Mouse (Mus musculus) megakaryocyte, adult 5-6 weeks (primary cell): ENCODE data around the gene Fmo6. TPM values are rescaled to one million over a fixed set of nuclear protein-coding genes. Genes with fewer than 3 reads are reported as not detected.

Source experiments
- ATAC-seq: 2 replicates; pipeline ENCODE4 v1.8.0; 2016; ENCODE audit warnings: mild to moderate bottlenecking, inconsistent platforms; ENCODE audit not compliant: poor library complexity, severe bottlenecking
- total RNA-seq, 2 experiments: library from RNA; stranded (forward) in 1 of 2; stranded (reverse) in 1 of 2; fragments of 153-499, 151-499 nt in 1 of 2; fragments of 221-1000, 200-1000 nt in 1 of 2; gene quantifications; 2 replicates each; pipeline versions ENCODE4 v1.2.3 to v1.2.4; 2015 to 2017

Fmo6 gene
- total RNA-seq, 2 experiments from 2014 or later = not detected

DNA sequence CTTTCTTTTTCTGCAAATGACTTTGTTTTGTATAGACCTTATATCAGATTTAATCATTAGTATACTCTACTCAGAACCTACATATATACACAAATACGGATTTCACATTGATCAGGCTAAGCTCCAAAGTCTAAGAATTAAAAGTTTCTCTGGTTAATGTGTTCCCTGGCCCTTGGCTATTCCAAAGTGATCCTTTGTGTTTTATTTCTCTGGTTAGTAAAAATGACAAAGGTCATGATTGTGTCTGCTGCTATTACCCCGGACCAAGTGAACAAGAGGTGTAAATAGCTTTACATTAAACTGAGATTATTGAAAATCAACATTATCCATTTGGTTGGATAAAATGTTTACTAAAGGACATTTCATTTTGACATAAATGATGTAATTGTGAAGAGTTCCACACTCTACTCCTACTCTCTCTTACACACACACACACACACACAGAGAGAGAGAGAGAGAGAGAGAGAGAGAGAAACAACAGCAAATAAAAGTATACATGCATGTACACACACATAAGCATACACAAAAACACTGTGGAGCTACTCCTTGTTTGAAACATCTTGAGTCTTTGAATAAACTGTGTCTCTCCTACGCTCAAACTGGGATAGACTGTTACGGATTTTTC, 22.3 kb downstream of the Fmo6 start:
- ATAC-seq = no peak

DNA sequence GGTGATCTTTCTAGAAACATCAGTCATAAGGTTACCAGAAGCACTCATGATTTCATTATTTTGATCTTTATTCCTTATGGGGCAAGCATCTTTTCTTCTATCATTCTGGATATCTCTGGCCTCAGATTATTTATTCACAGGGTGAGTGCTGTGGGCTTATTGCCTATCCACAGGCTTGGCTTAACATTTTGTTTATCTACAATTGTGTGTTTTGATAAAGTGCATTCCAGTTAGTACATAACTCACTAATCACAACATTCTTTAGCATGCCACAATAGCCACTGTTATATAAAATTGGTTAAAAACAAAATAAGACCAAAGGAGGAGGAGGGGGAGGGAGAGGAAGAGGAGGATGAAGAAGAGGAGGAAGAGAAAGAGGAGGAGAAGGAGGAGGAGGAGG, 25.2 kb downstream of the Fmo6 start:
- no peak for ATAC-seq

DNA sequence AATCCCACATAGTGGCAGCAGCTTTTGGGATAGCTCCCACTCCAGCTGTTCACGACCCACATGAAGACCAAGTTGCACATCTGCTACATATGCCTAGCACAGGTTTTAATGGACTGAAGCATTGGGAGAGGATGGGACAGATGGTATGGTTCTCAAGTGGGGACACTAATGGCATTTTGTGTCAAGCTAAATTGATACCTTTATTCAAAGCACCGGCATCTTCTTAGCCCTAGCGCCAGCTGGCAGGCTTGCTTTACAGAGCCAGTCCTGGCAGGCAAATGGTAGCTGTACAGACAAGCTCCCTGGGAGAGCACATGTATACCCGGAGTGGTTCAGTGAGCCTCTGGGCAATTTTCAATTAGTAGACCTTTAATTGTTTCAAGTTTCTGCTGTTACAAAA, 35.4 kb downstream of the Fmo6 start:
- no peak for ATAC-seq

GRCm38 (mm10) chr1:162897838-162898811, 39.2 kb downstream of the Fmo6 start, which contains the start of gene Fmo2:
TSS of gene Fmo2 (minus strand) at chr1:162898726.
- ATAC-seq = no peak

DNA sequence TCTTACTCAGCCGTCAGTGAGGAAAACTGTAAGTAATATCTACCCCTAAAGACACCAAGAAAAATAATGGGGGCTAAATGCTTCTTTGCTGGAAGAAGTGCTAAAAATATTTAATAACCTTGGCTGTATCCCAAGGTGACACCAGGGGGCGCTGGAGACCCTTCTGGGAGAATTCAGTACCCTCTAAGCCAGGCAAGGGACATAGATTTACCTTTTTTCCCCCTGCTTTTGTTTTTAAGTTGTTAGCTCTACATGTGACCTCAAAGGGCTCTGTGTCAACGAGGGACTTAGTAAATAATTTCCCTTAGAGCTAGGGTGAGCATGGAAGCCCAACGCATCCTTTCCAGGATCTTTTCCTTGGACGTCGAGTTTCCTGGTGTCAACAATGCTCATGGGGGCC, 41.4 kb downstream of the Fmo6 start:
- peak; percentile 60; the same call in 1 of the 2 replicates for ATAC-seq

GRCm38 (mm10) chr1:162893014-162893413, 44.3 kb downstream of the Fmo6 start:
- no peak for ATAC-seq

DNA sequence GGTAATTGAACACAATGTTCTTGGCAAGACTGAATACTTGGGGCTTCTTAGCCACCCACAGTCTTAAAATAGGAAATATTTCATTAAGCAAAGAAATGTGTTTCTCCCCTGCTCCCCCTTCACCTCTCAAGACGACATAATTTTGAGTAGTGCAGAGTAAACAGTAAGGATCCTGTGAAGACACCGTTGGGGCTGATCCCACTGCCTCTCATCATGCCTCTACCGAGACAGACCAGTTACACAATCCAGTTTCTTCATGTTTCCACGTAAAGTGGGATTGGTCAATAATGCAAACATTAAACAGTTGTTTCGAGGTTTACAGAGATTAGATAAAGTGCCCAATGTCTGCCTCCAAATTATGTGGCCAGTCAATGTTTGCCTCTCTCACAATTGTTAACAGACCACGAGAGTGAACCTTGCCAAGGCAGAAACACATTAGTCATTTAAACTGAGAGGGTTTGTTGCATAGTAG, 45.3 kb downstream of the Fmo6 start:
- ATAC-seq = no peak

DNA sequence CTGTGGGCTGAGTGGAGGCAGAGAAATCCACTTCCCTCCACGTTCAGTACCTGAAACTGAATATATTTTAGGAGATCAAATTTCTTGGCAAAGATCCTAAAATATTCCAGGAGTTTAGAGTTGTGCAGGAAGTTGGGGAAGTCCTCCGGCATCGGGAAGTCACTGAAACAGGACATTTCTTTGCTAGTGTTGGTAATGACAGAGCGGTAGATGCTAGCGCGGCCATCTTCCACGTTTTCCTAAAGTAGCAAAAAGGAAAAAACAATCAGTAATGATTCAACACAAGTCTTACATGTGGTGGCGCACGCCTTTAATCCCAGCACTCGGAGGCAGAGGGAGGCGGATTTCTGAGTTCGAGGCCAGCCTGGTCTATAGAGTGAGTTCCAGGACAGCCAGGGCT, 48.7 kb downstream of the Fmo6 start:
- ATAC-seq = no peak

GRCm38 (mm10) chr1:162887644-162888043, 49.7 kb downstream of the Fmo6 start:
- no peak for ATAC-seq

- ATAC-seq = no peak
Observed at GRCm38 (mm10) chr1:162886138-162886816, 51.0 kb downstream of the Fmo6 start.

DNA sequence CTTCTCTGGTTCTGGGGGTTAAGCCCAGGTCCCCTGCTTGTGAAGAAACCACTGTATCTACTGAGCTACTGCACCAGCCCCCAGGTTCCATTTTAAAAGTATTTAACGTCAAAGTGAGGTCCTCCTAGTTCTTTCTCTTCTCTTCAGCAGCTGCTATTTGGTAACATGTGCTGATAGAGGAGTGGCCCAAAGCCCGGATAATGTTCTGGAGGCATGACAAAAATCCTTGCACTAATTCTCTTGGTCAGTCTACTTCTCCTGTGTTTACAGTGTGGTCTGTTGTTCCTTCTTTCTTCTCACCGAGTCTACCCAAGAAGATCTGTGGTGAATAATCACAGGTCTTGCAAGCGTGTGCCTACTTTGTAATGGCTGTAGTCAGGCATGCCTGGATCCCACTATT, 54.6 kb downstream of the Fmo6 start:
- no peak for ATAC-seq

DNA sequence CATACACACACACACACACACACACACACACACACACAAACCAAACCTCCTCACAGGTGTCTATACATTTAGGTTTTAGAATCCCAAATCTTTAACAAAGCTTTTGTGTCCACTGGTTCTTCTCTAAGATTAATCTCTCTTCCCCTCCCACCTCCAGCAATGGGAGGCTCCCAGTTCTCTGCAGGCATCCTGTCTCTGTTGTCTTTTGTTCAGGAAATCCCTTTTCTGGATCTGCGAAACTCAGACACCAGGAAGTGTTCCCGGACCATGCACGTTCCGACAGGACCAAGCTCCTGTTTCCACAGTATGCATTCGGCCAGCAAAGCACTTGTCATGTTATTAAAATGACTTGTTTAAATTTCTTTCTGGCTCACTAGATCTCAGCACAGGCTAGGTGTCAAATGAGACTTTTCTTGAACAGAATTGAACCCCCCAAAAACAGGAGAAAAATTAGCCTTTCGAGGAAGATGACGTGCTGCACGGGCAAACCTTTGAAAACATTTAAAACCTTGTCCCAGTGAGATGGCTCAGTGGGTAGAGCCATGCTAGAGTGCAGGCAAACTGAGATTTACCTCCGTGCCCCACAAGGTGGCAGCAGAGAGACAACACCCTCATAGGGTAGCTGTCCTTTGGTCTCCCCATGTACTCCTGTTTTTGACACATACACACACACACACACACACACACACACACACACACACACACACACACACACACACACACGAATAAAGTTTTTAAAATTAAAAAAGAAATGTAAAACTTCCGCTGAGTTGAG, 57.5 kb downstream of the Fmo6 start:
- peak; percentile 81 for ATAC-seq

DNA sequence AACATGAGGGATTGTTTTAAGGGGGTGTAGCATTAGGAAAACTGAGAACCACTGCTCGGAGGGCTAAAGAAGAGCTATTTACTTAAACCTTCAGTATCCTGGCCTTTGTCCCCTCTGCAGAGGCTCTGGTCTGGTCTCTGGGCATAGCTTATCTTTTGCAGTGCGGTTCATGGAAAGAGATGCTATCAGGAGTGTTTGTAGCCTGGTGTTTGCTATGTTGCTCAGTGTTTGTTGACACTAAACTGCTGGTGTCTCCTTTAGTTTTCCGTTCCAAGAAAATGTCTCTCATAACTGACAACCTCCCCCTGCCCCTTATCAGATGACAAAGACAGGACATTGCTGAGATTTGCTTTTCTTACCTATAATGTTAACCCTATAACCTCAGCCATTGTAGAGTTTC, 62.2 kb downstream of the Fmo6 start:
- no peak for ATAC-seq

GRCm38 (mm10) chr1:162871701-162872311, 65.5 kb downstream of the Fmo6 start:
- no peak for ATAC-seq

DNA sequence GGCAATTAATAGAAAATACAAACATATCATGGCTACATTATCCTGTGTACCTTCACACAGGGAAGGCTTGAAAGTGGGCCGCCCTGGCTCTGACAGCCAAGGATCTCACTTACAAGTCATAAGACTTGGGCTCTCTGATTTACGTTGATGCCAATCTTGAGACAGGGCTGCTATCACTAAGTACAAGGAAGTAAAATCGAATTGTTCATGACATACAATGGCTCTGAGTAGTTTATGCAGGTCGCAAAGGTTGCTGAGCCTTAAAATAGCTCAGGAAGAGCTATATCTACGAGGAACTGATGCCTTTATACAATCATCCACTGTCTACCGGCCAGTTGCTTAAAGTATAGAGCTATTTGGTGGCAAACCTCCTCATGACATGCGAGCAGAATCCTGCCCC, 66.3 kb downstream of the Fmo6 start:
- ATAC-seq = no peak

- ATAC-seq = no peak
Observed at GRCm38 (mm10) chr1:162867396-162867795, 69.9 kb downstream of the Fmo6 start.
